Mouse (Mus musculus): Measurements from ENCODE around the gene Olfr571. TPM values are rescaled to one million over a fixed set of nuclear protein-coding genes. Genes with fewer than 3 reads are reported as not detected.

Gene Olfr571
- polyA plus RNA-seq (2012; ENCODE audit: insufficient read depth, low replicate concordance): not detected in 2 replicates

DNA sequence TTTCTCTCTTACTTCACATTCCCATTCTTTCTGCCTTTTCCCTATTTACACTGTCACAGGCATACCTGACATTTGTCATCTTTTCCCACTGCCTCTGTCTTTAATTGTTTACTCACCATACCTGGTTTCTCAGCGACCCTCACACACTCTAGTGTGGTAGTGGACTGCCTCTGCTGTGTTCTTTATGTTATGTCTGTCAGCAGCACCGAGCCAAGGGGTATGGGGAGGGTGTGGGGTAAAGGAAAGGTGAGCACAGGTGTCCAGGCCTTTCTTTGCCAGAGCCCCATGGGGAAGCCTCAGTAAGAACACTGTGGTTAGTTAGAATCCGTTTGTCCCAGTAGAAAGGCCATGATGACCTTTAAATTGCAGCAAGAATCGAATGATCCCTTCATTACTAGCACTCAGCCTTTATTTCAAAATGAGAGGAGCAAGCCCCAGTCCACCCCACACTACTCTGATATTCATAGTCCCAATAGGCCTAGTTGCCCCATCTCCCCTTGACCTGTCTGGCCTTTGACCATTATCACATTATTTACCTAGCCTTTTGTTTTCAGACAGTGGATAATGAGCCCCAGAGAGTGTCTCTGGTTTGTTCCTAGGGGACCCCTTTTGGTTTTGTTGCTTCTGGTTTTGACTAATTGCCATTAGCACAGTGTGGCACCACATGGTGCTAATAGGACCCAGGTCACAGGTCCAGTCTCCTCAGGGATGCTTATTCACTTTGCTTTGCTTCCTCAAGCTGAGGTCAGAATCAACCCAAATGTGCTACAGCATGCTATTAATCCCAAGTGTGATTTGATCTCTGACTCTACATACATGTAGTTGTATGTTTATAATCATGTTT, at the start of gene Olfr571:
Olfr571 (minus strand) TSS at position 505 of the 844 bp plus-strand sequence.
- Histone ChIP-seq H3K36me3 (replicated peaks; ENCODE audit: low read length) (no peaks in the 10 kb centered on the region), H3K27me3 (replicated peaks) (no peaks in the 10 kb centered on the region), H3K9me3 (no peaks in the 10 kb centered on the region), H3K4me1 (no peaks in the 10 kb centered on the region), H3K4me3 (replicated peaks) (no peak within 1 kb of the TSS)
- TF ChIP-seq GATA1 (IDR thresholded peaks at IDR 0.05; ENCODE audit: borderline replicate concordance, low read length): no peak
- no peak for TF ChIP-seq FLI1 (IDR thresholded peaks at IDR 0.05; ENCODE audit: low read length)

DNA sequence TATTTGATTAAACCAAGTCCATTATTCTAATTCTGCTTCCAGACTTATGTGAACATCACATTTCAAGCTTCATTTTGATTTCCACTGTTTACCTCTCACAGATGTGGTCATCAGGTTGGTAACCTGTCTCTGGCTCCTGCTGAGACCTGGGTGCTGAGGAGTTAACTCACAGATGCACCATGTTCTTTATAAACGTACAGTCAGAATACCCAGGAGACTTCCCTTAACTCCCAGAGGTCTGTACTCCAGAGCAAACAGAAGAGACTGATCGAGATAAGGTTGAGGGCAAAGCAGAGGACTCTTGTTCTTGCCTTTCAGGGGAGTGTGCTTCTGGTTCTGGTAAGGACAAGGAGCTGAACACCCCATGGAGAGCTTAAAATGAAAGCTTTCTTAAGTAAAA, 45.0 kb upstream of the Olfr571 start, which contains the start of gene Olfr576:
Olfr576 (plus strand) TSS at position 301 of the 400 bp plus-strand sequence.
- Histone ChIP-seq H3K36me3 (replicated peaks; ENCODE audit: low read length) (no peaks in the 10 kb centered on the region), H3K4me1 (no peaks in the 10 kb centered on the region), H3K9me3 (no peaks in the 10 kb centered on the region), H3K4me3 (replicated peaks) (no peak within 1 kb of the TSS), H3K27me3 (replicated peaks) (no peaks in the 10 kb centered on the region)
- TF ChIP-seq FLI1 (IDR thresholded peaks at IDR 0.05; ENCODE audit: low read length) (no peak), GATA1 (IDR thresholded peaks at IDR 0.05; ENCODE audit: borderline replicate concordance, low read length) (no peak)

DNA sequence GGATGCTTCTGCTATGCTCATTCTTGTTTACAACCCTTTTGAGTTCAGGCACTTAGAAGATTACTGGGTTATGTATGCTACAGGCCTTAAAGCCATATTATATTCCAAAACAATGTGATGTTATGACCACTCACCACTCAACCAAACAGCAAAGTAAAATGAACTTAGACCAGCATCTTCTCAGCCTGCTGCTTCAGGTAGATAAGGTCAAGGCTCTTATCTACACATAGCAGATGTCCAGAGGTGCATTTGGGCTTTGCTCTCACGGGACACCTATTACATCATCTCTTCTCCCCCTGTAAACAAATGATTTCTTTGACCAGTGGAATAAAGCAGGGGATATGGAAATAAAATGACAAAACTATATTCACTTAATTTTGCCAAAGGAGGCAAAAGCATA, 41.3 kb upstream of the Olfr571 start, which contains the start of gene Olfr575:
Olfr575 (minus strand) TSS at position 183 of the 400 bp plus-strand sequence.
- H3K9me3 ChIP-seq: no peaks in the 10 kb centered on the region
- no peaks in the 10 kb centered on the region for H3K36me3 ChIP-seq (replicated peaks; ENCODE audit: low read length)
- no peaks in the 10 kb centered on the region for H3K4me1 ChIP-seq
- TF ChIP-seq GATA1 (IDR thresholded peaks at IDR 0.05; ENCODE audit: borderline replicate concordance, low read length) (no peak), FLI1 (IDR thresholded peaks at IDR 0.05; ENCODE audit: low read length) (no peak)
- no peaks in the 10 kb centered on the region for H3K27me3 ChIP-seq (replicated peaks)
- no peak within 1 kb of the TSS for H3K4me3 ChIP-seq (replicated peaks)

GRCm38 (mm10) chr7:102958137-102958536, 40.8 kb upstream of the Olfr571 start:
- TF ChIP-seq GATA1 (IDR thresholded peaks at IDR 0.05; ENCODE audit: borderline replicate concordance, low read length) (no peak), FLI1 (IDR thresholded peaks at IDR 0.05; ENCODE audit: low read length) (no peak)
- H3K27me3 ChIP-seq (replicated peaks): no peaks in the 10 kb centered on the region
- H3K4me1 ChIP-seq: no peaks in the 10 kb centered on the region
- no peaks in the 10 kb centered on the region for H3K36me3 ChIP-seq (replicated peaks; ENCODE audit: low read length)
- H3K9me3 ChIP-seq: no peaks in the 10 kb centered on the region
- H3K4me3 ChIP-seq (replicated peaks): no peak overlapping the region

DNA sequence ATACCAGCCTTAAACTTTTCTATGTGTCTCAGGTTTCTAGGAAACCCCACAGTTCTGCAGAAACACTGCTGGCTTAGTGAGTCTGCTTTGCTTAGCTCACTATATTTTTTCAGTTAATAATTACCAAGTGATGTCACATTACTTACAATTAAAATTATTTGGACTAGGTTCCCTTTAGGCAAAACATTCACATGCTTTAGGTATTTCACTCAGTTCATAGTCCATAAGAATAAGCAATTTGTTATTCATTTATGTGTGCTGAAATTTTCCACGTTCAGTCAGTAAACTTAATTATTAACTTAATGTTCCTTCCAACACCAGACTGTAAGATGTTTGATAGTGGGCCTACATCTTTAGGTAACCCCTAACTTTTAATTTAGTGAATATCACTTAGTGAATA, 33.4 kb upstream of the Olfr571 start:
- H3K4me3 ChIP-seq (replicated peaks): no peak overlapping the region
- no peaks in the 10 kb centered on the region for H3K36me3 ChIP-seq (replicated peaks; ENCODE audit: low read length)
- no peaks in the 10 kb centered on the region for H3K4me1 ChIP-seq
- TF ChIP-seq FLI1 (IDR thresholded peaks at IDR 0.05; ENCODE audit: low read length): no peak
- no peaks in the 10 kb centered on the region for H3K27me3 ChIP-seq (replicated peaks)
- no peaks in the 10 kb centered on the region for H3K9me3 ChIP-seq

GRCm38 (mm10) chr7:102948167-102948566, 30.8 kb upstream of the Olfr571 start, which contains the start of gene Olfr574:
Gene Olfr574 (plus strand): TSS chr7:102948467.
- no peaks in the 10 kb centered on the region for H3K36me3 ChIP-seq (replicated peaks; ENCODE audit: low read length)
- H3K4me3 ChIP-seq (replicated peaks): no peak within 1 kb of the TSS
- no peaks in the 10 kb centered on the region for H3K9me3 ChIP-seq
- H3K27me3 ChIP-seq (replicated peaks): no peaks in the 10 kb centered on the region
- TF ChIP-seq GATA1 (IDR thresholded peaks at IDR 0.05; ENCODE audit: borderline replicate concordance, low read length): no peak
- TF ChIP-seq FLI1 (IDR thresholded peaks at IDR 0.05; ENCODE audit: low read length): no peak
- no peaks in the 10 kb centered on the region for H3K4me1 ChIP-seq

DNA sequence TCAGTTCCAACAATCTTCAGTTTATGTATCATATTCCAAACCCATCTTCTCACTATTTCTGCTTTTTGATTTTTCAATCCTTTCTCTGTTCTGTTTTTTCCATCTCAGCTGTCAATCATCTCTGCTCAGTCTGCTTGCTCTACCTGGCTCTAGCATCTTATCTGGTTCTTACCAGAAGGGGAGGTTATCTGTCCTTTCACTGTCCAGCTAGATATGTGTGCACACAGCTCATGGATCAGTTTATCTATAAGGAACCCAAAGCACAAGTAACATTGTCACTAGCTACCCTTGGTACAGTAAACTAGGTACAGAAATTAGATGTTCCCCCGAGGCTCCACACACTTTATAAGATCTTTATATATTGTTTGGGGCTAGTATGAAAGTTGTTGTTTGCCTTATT, 26.1 kb upstream of the Olfr571 start:
- H3K4me1 ChIP-seq: no peaks in the 10 kb centered on the region
- no peaks in the 10 kb centered on the region for H3K36me3 ChIP-seq (replicated peaks; ENCODE audit: low read length)
- no peaks in the 10 kb centered on the region for H3K9me3 ChIP-seq
- H3K27me3 ChIP-seq (replicated peaks): no peaks in the 10 kb centered on the region
- H3K4me3 ChIP-seq (replicated peaks): no peak overlapping the region
- TF ChIP-seq FLI1 (IDR thresholded peaks at IDR 0.05; ENCODE audit: low read length) (no peak), GATA1 (IDR thresholded peaks at IDR 0.05; ENCODE audit: borderline replicate concordance, low read length) (no peak)

DNA sequence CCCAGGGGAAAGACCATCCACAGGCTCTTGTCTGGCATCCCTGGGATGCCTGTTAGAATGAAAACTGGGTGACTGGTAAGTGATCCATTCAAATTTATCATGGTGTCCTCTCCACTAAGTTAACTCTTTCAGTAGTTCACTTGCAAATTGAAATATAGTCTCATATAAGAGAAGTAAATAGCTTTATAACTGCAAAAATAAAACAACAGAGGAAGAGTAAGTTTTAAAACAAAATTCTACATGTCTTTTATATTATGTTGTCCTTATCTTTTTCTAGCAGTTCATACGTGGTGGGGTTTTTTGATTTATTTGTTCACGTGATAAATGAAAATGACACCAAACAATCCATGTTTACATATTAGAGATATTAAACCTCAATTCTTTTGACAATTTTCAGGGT, 25.1 kb upstream of the Olfr571 start, which contains the start of gene Olfr573-ps1:
Olfr573-ps1 (minus strand) TSS at position 101 of the 400 bp plus-strand sequence.
- Histone ChIP-seq H3K9me3 (no peaks in the 10 kb centered on the region), H3K36me3 (replicated peaks; ENCODE audit: low read length) (no peaks in the 10 kb centered on the region), H3K27me3 (replicated peaks) (no peaks in the 10 kb centered on the region), H3K4me3 (replicated peaks) (no peak within 1 kb of the TSS), H3K4me1 (no peaks in the 10 kb centered on the region)
- TF ChIP-seq GATA1 (IDR thresholded peaks at IDR 0.05; ENCODE audit: borderline replicate concordance, low read length) (no peak), FLI1 (IDR thresholded peaks at IDR 0.05; ENCODE audit: low read length) (no peak)

DNA sequence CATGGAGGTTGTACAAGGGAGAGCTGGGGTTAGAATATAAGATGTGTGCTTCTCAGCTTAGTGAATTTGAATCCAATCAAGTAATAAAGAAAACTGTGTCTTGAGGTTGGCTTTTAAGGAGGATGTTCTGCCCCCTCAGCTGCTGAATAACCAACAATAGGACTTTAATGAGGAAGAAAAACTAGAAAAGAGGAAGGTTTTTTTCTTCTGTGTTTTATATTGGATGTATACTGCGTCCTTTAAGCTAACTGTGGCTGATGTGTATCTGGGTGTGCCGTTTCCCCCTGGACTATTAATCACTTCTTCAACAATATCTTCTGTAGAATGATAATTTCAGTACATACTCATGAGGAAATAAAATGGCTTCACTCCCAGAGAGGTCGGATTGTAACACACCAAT, 9.8 kb upstream of the Olfr571 start:
- Histone ChIP-seq H3K4me1 (no peaks in the 10 kb centered on the region), H3K27me3 (replicated peaks) (no peaks in the 10 kb centered on the region), H3K36me3 (replicated peaks; ENCODE audit: low read length) (no peaks in the 10 kb centered on the region), H3K9me3 (no peaks in the 10 kb centered on the region), H3K4me3 (replicated peaks) (no peak overlapping the region)
- no peak for TF ChIP-seq FLI1 (IDR thresholded peaks at IDR 0.05; ENCODE audit: low read length)
- TF ChIP-seq GATA1 (IDR thresholded peaks at IDR 0.05; ENCODE audit: borderline replicate concordance, low read length): no peak

- Histone ChIP-seq H3K27me3 (replicated peaks) (no peaks in the 10 kb centered on the region), H3K9me3 (no peaks in the 10 kb centered on the region), H3K4me1 (no peaks in the 10 kb centered on the region), H3K4me3 (replicated peaks) (no peak within 1 kb of the TSS), H3K36me3 (replicated peaks; ENCODE audit: low read length) (no peaks in the 10 kb centered on the region)
- no peak for TF ChIP-seq GATA1 (IDR thresholded peaks at IDR 0.05; ENCODE audit: borderline replicate concordance, low read length)
Measured at GRCm38 (mm10) chr7:102924109-102924508, 6.8 kb upstream of the Olfr571 start, which contains the start of gene Olfr572. Gene Olfr572 (plus strand): TSS chr7:102924409.

Measured in megakaryocyte, embryonic 14.5 days (primary cell).